In the genomic region with DNA sequence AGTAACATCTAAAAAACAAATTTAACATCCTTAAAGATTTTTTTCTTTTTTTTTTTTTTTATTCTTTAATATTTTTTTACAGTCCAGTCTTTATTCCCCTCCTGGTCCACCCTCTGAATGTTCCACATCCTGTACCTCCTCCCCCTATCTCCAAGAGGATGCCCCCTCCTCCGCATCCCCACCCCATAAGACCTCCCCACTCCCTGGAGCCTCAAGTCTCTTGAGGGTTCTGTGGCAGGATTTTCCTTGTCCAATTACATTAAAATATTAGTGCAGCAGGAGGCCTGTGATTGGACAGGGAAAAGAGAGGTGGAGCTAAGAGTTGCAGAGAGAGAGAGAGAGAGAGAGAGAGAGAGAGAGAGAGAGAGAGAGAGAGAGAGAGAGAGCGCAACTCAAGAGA, we compare ENCODE assay signal across 7 mouse cellular contexts. TPM values are rescaled to one million over a fixed set of nuclear protein-coding genes. Genes with fewer than 3 reads are reported as not detected.
A peak's percentile ranks its signal among the peaks of the same experiment; 100 is the strongest.
DNase-seq lines count a peak whose midpoint lies in the region; ATAC-seq and TF ChIP-seq lines count a peak whose summit lies in the region.
"Not testable (repeated sequence)": the region's sequence is repeated elsewhere in the genome, so short reads cannot be mapped to it uniquely, and the experiment has no call there.
"Had no signal": no experiment of that assay in that cellular context is flagged by ENCODE, and none has a peak within 500 bp of the region (broad histone marks: within the 10 kb centered on the region; RNA-seq: fewer than 3 reads in every experiment).

No protein-coding gene starts in this region.

- H3K4me1 ChIP-seq in MEL (ENCODE audit: control insufficient read depth in 1 of 2, insufficient read depth in 2 of 2, low read length in 2 of 2); hindbrain, embryonic 11.5 days (replicated peaks; ENCODE audit: control insufficient read depth, insufficient read depth, low read length): not testable (repeated sequence)

- H3K27me3 ChIP-seq in MEL (ENCODE audit: control insufficient read depth in 1 of 2, insufficient read depth in 2 of 2, low read length in 2 of 2); hindbrain, embryonic 11.5 days (ENCODE audit: control insufficient read depth, insufficient read depth, low read length): not testable (repeated sequence)

- TF ChIP-seq POLR2A in MEL (IDR thresholded peaks at IDR 0.05; ENCODE audit: control insufficient read depth in 1 of 2, insufficient read depth in 1 of 2, low read depth in 1 of 2, low read length in 2 of 2, poor library complexity in 1 of 2): not testable (repeated sequence)

- H3K27ac ChIP-seq in MEL (ENCODE audit: control insufficient read depth, low read depth, low read length); hindbrain, embryonic 11.5 days (ENCODE audit: low read depth, low read length): not testable (repeated sequence)

- not testable (repeated sequence) for DNase-seq in MEL (ENCODE audit: low read depth, low spot score); hindbrain, embryonic 11.5 days (ENCODE audit: low spot score)
- peak; percentile 91 for DNase-seq in heart, adult 11 months

- not testable (repeated sequence) for TF ChIP-seq CTCF in MEL (IDR thresholded peaks at IDR 0.05 in 2 of 3, conservative IDR thresholded peaks at IDR 0.05 in 1 of 3; ENCODE audit: control insufficient read depth in 1 of 3, insufficient read depth in 1 of 3, low read depth in 2 of 3, low read length in 3 of 3, poor library complexity in 1 of 3, severe bottlenecking in 1 of 3)

- not testable (repeated sequence) for H3K4me3 ChIP-seq in MEL (ENCODE audit: control insufficient read depth in 1 of 2, insufficient read depth in 1 of 2, low read depth in 2 of 2, low read length in 2 of 2); hindbrain, embryonic 11.5 days (ENCODE audit: low read depth, low read length)

- not testable (repeated sequence) for H3K36me3 ChIP-seq in MEL (ENCODE audit: control insufficient read depth in 1 of 2, insufficient read depth in 2 of 2, low read length in 2 of 2); hindbrain, embryonic 11.5 days (ENCODE audit: control insufficient read depth, insufficient read depth, low read length)

- not testable (repeated sequence) for H3K9me3 ChIP-seq in MEL (replicated peaks; ENCODE audit: insufficient read depth, low read length); hindbrain, embryonic 11.5 days (ENCODE audit: control insufficient read depth, low read length)

- H3K9ac ChIP-seq in MEL (ENCODE audit: control insufficient read depth, low read depth, low read length, poor library complexity, severe bottlenecking); hindbrain, embryonic 11.5 days (ENCODE audit: low read depth, low read length): not testable (repeated sequence)

- TF ChIP-seq EP300 in MEL (IDR thresholded peaks at IDR 0.05; ENCODE audit: low read depth in 1 of 2, low read length in 2 of 2): not testable (repeated sequence)

- WGBS in hindbrain, embryonic 11.5 days: 86% methylated on average over 2 of the region's 2 CpGs

- H3K4me2 ChIP-seq in hindbrain, embryonic 11.5 days (replicated peaks; ENCODE audit: low read depth, low read length): not testable (repeated sequence)

- not testable (repeated sequence) for TF ChIP-seq RAD21 in MEL (IDR thresholded peaks at IDR 0.05; ENCODE audit: low read depth, low read length)

- peak; percentile 28; the same call in 1 of the 2 replicates for ATAC-seq in hindbrain, embryonic 11.5 days (ENCODE audit: low FRiP score)

- H3K79me2 ChIP-seq in MEL (ENCODE audit: control insufficient read depth, insufficient read depth, low read length, poor library complexity): not testable (repeated sequence)

TF ChIP-seq in MEL, 35 proteins besides CTCF, POLR2A, EP300 and RAD21:
- peak; percentile 35; the same call in 1 of the 2 replicates for TF ChIP-seq JUND (IDR thresholded peaks at IDR 0.05; ENCODE audit: low read depth, low read length)
TF ChIP-seq in MEL: peak in this region for 1; not testable (repeated sequence) for 34.

RNA-seq across cellular contexts. Expression of a gene that starts 31.4 kb away (rescaled TPM):
- total RNA-seq in MEL (2012; rRNA removed): not detected in 2 replicates
- not detected for polyA plus RNA-seq in MEL (2012; ENCODE audit: insufficient read depth in 1 of 2, insufficient read length in 2 of 2, low read depth in 1 of 2, low replicate concordance in 2 of 2, missing spikeins in 1 of 2)
- 0.12 and 0.14 TPM in 2 replicates for polyA plus RNA-seq in hindbrain, embryonic 11.5 days (2014; fragmentation: Nextera tagmentation; extraction: Ambion mirVana)
- total RNA-seq: G1E had no signal
- polyA plus RNA-seq: activated CD4-positive, CD25-positive, alpha-beta regulatory T cell, adult 4 months; C2C12; CD4-positive, CD25-positive, alpha-beta regulatory T cell, adult 4 months; G1E had no signal

RNA-seq across cellular contexts. Expression of a gene that starts 54.2 kb away (rescaled TPM):
- total RNA-seq in MEL (2012; rRNA removed): 111 and 115 TPM in 2 replicates
- 100 to 1,000 TPM in 1 of 2 experiments, not detected in 1; 124 TPM for polyA plus RNA-seq in MEL (2012; ENCODE audit: insufficient read depth in 1 of 2, insufficient read length in 2 of 2, low read depth in 1 of 2, low replicate concordance in 2 of 2, missing spikeins in 1 of 2)
- 183 and 187 TPM in 2 replicates for polyA plus RNA-seq in hindbrain, embryonic 11.5 days (2014; fragmentation: Nextera tagmentation; extraction: Ambion mirVana)
